Mouse (Mus musculus) frontal cortex, adult 2 months (tissue): ENCODE data around the gene Igsf8. TPM values are rescaled to one million over a fixed set of nuclear protein-coding genes. Genes with fewer than 3 reads are reported as not detected.

Experiments used
- DNase-seq, 2 experiments: peaks; one replicate each; pipeline ENCODE4 v3.0.0; 2022; ENCODE audit warnings: low spot score in 1 of 2; ENCODE audit errors: extremely low spot score in 1 of 2
- polyA plus RNA-seq: library from polyadenylated mRNA; depleted of rRNA; stranded (reverse); fragments of >200 nt; gene quantifications from 2 replicates; pipeline ENCODE4 v1.2.3, GENCODE M21; 2012

The Igsf8 gene
- polyA plus RNA-seq, 1 experiment, result 230 TPM

DNA sequence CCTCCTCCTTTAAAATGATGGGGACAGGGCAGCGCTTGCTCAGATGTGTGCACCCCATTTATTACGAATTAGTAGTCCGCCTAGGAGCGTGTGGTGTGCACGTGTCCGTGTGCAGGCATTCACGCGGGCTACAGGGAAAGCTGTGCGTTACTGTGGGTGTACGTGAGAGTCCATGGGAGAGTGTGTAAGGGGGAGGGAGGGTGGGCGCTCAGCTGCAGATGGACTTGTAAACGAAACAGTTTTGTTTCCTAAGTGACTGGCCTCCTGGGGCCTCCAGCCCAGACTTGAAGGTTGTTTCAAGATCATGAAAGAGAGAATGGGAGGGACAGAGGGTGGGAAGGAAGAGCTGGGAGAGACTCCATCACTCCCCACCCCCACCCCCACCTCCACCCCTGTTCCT is 39.7 kb downstream of the Igsf8 start:
- no peak for DNase-seq

DNA sequence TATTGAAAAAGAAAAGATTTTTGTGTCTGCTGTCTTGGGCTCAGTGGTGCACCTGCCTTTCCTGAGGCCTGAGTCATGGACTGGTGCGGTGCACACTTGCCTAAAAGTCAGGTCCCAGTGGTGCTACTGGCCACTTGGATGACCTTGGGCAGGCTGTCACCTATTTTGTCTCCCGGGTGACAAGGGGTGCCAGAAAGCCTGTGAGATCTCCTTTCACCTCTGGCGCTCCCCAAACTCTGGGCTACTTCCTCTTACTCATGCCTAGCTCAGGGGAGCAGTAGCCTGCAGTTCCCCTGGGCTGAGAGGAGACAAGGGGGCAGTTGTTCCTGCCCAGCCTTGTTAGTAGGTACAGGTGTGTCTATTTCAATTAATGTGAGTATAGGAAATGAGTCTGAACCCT is 40.9 kb downstream of the Igsf8 start:
- DNase-seq, result no peak

DNA sequence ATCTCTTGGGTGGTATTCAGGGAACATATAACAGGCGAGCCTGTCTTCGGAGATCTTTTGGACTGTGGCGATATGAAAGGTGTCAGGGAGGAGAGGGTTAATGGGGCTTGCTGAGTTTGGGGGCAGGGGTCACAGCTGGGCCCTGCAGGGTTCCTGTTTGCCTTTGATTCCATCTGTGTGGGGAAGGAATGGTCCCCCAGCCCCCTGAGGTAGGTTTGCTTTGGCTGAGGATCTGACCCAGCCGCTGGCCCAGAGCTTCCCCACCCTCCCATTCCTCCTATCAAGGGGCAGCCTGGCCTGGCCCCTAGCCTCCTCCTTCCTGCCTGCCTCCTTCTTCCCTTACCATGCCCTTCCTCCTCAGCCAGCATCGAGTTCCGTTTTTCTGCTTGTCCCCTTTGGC is 41.4 kb downstream of the Igsf8 start:
- DNase-seq, result no peak

DNA sequence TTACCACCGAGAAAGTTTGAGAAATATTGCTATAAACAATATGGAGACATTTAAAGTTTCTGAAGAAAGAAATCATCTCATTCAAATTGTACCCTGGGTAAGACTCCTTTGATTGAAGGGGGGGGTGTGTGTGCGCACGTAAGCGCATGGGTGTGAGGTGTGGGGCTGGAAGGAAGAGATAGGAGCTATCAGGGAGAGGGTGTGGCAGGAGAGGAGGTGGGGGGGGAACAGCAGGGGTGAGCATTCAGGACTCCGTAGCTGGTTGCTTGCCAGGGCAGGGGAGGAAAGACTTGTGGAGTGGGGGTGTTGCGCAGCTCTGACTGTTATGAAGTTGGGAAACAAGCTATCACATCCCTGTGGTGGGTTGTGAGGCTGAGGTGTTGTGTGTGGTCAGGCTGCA is 43.0 kb downstream of the Igsf8 start:
- no peak for DNase-seq

GRCm38 (mm10) chr1:172305153-172305552 is 43.7 kb downstream of the Igsf8 start:
- DNase-seq, result no peak

DNA sequence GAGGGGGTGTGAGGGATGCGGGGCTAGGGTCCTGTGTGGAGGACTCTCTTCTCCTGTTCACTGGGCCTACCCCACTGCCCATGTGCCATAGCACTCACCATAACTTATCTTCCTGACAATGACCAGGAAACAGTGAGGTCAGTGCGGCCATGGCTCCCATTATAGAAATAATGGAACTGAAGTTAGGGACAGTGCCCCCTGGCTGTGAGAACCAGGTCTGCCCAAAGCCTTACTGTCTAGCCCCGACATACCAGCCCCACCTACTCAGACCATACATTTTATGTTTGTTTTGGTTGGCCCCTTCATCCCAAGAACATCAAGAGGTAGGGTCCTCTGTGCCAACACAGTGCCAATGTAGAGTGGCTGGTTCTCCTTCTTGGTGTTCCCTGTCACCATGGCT is 44.2 kb downstream of the Igsf8 start:
- DNase-seq, result no peak

DNA sequence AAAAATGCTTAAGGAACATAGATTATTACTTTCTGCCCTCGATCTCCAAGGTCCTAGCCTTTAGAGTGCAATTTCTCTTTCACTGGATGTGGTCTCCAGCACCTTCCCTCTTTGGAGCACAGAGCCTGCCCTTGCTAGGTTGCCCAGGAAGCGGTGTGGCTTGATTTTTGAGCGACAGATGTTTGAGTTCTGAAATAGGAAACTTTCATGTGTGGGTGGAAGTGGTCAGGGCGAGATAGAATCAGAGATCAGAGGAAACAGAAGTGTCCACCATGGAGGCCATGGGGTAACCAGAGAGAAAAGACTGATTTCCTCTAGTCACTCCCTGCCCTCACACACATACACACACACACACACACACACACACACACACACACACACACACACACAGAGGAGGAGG is 44.8 kb downstream of the Igsf8 start:
- DNase-seq, result no peak

- no peak for DNase-seq
Measured at GRCm38 (mm10) chr1:172306885-172307284, 45.4 kb downstream of the Igsf8 start.

DNA sequence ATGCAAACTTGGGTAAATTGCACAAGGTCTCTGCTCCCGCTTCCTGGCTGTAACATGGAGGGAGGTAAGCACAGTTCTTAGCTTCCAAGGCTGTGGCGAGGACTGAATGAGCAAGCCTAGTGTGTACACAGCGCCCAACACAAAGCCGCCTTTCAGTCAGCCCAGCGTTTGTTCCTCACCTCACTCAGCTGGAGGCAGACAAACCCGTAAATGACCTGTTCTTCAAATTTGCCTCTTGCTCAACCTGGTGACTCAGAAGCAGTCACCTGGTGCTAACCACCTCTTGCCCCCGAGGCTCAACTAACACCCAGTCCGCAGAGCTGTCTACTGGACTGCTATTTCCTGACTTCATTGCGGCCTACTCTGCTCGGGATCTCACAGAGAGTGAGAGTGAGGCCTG is 46.5 kb downstream of the Igsf8 start:
- DNase-seq, result no peak

- DNase-seq, result no peak
Measured at GRCm38 (mm10) chr1:172308409-172308808, 47.0 kb downstream of the Igsf8 start.

GRCm38 (mm10) chr1:172309699-172310398 is 48.4 kb downstream of the Igsf8 start:
- DNase-seq, result peak; percentile 89 to 97

DNA sequence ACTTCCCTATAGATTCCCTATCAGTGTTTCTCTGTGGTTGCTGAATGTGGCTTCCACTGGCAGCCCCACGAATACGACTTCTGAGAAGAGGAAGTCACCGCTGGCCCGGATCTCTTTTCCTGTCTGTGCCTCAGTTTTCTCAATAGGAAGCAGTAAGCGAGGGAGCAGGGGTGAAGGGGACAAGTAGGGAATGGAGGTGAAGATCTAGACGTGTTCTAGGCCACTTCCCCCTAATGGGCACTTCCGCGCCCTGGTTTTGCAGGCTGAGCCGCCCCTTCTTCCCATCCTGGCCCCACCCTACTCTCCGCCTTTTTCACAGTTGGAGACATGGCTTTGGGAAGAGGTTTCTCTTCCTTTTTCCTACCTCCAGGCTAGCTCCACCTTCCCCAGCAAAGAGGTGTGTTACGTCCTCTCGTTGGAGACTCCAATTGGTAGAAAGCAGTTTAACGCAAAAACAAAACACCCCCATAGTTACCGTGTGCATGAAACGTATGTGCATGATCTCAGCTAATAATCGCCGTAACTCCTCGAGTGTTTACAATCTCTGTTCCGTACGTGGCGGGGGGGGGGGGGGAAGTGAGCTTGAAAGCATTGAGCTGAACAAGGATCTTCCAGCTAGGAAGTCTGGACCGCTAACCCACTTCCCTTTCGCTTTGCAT is 49.9 kb downstream of the Igsf8 start:
- DNase-seq, result peak in 1 of 2 experiments; percentile 81

- DNase-seq, result peak in 1 of 2 experiments; percentile 71
Measured at GRCm38 (mm10) chr1:172311921-172312767, 50.7 kb downstream of the Igsf8 start.

DNA sequence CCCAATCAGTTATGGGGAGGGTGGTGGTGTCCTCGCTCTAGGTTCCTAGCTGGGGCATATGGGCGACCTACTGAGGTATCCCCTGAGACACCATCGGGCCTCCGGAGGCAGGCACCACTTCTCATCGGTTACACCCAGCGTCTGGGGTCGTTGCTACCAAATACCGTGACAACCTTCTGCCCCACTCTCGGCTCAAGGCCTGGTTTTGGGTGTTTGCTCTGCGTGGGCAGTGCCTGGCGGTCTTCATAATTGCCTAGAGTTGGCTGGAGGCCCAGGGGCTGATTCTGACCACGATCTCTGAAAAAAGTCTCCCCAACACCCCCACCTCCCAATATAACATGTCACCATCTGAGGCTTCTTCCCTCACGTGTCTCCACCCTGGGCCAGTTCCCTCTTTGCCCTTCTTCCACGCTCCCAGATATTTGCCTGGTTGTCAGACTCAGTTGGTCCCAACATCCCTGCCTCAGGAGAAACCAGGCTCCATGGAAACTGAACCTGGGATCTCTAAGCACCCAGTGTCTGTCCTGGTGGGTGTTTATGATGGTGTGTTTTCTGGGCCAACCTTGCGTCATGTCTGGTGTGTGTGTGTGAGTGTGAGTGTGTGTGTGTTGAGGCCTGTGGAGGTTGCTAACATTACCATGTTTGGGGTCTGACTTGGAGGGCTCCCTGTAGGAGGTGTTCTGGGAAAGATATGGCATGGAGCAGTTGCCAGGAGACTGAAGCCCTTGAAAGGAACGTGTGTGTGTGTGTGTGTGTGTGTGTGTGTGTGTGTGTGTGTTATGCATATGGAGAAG is 51.5 kb downstream of the Igsf8 start:
- DNase-seq, result peak in 1 of 2 experiments; percentile 74

DNA sequence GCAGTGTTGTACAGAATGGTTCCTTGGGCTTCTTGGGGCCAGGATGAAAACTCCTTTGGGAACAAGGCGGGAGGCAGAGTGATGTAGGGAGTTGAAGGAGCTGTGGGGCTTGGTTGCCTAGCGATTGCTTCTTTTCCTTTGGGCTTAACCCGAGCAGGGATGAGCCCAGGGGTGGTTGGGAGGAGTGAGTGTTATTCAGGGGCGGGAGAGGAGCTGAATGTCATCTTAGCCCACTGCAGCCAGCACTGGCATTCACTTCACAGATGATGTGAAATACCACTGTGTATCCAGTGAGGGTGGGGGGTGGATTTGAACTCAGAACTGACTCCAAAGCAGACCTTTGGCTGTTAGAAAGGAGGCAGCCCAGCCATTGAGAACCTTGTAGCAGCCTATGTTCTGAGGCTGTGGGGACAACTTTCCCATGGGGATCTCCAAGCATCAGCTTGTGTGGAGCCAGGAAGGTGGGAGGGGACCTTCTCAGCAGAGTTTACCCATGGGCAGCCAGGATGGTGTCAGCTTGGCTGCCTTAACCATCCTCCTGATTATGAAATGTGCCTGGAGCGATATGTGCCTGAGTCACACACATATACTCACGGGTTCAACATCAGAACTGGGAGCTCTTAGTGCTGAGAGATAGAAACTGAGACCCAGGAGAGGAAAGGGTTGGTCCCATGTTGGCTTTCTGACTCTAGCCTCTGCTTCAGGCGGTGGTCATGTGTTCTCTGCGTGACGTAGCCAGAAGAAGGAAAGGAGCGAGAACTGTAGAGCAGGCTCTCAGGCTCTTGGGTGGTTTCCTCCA is 52.4 kb downstream of the Igsf8 start:
- peak in 1 of 2 experiments; percentile 52 for DNase-seq

DNA sequence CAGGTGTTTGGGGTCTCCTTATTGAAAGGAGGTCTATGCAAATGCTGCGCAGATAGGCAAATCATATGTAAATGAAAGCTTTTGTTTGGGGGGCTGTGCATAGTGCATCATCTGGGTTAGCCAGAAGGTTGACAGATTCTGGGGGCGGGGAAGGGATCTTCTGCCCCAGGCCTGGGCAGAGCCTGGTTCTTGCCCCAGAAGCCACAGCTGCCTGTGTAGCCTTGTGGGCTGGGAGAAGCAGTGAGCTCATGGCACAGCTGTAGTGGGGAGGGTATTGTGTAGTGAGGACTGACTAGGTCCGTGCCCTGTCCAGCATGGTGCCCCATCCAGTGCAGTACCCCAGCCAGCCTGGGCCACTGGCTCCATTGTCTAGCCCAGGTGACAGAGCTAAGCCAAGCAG is 53.5 kb downstream of the Igsf8 start:
- DNase-seq, result no peak

GRCm38 (mm10) chr1:172317431-172317830 is 56.0 kb downstream of the Igsf8 start:
- no peak for DNase-seq

- no peak for DNase-seq
Measured at GRCm38 (mm10) chr1:172317946-172318345, 56.5 kb downstream of the Igsf8 start.

DNA sequence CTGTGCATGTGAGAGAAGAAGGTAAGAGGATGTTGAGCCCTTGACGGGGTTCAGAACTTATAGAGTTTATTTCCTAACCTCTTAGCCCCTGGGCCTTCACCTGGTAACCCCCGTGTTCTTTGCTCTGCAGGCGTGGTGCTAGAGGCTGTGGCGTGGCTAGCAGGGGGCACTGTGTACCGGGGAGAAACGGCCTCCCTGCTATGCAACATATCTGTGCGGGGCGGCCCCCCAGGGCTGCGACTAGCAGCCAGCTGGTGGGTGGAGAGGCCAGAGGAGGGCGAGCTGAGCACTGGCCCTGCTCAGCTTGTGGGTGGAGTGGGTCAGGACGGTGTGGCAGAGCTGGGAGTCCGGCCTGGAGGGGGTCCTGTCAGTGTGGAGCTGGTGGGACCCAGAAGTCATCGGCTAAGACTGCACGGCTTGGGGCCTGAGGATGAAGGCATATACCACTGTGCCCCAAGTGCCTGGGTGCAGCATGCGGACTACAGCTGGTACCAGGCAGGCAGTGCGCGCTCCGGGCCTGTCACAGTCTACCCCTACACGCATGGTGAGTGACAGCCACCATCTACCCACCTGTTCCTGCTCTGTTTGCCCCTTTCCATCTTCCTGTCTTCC is 57.1 kb downstream of the Igsf8 start:
- DNase-seq, result peak in 1 of 2 experiments; percentile 62
